Mouse (Mus musculus): ENCODE data around the gene Amhr2.

The Amhr2 gene

DNA sequence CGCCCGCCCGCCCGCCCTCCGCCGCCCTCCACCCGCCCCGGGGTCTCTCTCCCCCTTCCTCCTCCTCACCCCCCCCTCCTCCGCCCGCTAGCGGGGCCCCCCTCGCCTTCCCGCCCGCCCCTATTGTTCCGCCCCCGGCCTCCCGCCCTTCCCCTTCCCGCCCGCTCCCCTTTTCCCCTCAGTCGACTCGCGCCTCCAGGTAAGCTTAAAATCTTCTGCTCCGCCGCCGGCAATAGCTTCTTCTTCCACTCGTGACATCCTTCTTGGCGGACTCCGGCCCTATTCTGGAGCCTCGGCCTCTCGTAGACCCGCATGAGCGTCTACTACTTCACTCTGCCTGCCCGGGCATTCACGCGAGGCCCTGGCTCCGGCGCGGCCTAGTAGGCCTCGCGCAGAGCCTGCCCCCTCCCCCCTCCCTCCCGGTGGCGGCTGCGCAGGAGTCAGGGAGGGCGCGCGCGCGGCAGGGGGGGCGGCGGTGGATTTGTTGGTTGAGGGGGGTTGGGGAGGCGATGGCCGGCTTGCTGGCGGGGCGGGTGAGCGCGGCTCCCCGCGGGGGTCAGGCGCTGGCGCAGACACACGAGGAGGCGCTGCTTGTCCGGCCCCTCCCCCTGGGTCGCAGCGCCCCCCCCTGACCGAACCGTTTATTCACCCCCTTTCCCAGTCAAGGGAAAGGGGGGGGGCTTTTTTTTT, 25.6 kb downstream of the Amhr2 start:
- in situ Hi-C loops (cut with MboI; ENCODE audit: low sequenced_read_pairs) = no loop called here

DNA sequence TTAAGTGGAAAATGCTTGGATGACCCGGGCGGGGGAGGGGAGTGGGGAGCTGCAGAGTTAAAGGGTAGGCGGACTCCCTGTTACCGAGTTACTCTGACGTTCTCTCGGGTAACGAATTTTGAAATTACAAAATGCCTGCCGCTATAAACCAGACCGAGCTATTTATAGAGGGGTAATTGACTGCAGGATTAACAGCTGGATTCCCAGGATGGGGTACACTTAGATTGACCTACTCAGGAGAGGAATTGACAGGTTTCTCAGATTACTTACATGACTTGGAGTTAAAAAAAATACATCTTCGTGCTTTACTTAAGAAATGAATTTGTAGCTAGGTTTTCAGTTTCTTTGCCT, 26.1 kb downstream of the Amhr2 start:
- in situ Hi-C loops (cut with MboI; ENCODE audit: low sequenced_read_pairs) = no loop called here

DNA sequence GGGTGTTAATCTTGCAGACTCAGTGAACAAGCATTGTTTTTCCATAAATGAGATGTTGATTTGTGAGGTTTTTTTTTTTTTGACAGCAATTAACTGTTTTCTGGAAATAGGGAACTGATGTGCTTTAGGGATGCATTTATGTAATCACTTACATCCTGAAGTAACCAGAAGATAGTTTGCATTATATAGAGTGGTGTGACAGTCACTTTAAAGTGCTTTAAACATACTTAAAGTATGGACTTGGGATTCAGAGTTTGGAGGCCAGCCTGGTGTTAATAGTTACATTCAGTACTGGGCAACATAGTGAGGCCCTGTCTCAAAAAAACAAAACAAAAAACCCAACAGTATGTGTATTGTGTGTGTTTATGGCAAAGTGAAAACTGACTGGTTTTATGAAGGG, 26.6 kb downstream of the Amhr2 start:
- in situ Hi-C loops (cut with MboI; ENCODE audit: low sequenced_read_pairs) = no loop called here

DNA sequence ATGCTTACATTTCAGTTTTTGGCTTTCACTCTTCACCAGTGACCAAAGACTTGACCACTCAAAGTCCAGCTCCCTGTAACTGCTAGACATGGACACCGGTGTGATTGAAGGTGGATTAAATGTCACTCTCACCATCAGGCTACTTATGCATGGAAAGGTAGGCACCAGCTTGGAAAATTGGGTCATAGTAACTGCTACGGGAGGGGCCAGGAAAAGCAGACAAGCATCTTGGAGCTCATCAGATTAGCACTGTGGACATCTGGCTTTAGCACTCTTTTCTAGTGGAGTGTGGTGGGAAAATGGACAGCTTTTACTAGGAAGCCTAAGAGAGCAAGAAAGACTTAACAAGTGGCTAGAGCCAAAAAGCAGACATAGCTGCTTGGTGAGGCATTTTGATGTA, 28.1 kb downstream of the Amhr2 start:
- in situ Hi-C loops (cut with MboI; ENCODE audit: low sequenced_read_pairs) = no loop called here

DNA sequence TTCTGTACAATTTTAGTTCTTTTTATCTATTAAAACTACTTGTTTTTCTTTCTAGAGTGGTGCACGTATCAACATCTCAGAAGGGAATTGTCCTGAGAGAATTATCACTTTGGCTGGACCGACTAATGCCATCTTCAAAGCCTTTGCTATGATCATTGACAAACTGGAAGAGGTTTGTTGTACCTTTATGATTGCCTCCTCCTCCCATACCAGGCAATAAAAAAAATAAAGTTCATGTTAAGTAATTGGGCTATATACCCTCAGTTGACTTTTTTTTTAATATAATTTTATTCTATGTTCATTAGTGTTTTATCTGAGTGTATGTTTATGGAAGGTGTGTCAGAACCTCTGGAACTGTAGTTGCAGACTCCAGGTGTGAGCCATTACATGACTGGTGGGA, 29.4 kb downstream of the Amhr2 start:
- in situ Hi-C loops (cut with MboI; ENCODE audit: low sequenced_read_pairs) = no loop called here

DNA sequence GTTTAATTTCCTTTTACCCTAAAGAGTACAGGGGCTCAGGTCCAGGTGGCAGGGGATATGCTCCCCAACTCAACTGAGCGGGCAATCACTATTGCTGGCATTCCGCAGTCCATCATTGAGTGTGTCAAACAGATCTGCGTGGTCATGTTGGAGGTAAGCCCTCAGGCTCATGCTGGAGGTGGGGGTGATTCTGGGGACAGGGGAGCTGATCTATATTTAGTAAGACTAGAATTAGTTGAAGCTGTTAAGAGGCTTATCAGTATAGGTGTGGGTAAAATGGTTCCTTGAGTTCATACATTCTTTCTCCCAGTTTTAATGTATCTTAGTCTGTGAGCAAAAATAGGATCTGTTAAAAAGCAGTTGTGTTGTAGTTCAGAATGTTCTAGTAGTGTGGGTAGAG, 38.0 kb downstream of the Amhr2 start:
- in situ Hi-C loops (cut with MboI; ENCODE audit: low sequenced_read_pairs) = no loop called here

DNA sequence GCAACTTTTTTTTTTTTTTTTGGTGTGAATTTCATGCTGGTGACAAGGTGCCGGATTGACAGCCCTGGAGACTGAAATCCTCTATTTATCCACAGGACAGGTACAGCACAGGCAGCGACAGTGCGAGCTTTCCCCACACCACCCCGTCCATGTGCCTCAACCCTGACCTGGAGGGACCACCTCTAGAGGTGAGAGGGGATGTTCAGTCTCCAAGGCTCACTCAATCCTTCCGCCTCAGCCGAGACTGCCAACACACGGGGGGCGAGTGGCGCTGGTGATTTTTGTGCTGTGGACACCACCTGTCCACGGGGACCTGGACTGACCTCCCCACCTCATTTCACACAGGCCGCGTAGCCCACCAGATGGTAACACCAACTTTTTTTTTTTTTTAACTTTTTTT, 40.7 kb downstream of the Amhr2 start:
- in situ Hi-C loops (cut with MboI; ENCODE audit: low sequenced_read_pairs) = no loop called here

DNA sequence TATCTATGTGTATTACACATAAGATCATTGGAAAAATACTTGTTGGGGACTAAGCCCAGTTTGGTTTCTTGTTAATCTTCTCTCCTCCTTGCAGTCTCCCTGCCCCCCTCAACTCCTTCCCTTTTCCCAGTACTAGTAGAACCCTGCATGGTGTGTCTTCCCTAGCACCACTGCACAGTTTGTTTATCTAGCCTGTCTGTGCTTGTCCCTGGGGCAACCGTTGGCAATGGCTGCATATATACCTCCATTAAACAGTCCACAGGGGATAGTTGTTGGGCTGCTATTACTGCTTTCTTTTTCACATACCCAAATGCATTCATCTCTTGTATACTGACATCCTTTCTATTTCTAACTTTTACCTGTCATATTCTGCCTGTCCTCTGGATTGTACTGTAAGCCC, 42.5 kb downstream of the Amhr2 start:
- in situ Hi-C loops (cut with MboI; ENCODE audit: low sequenced_read_pairs) = no loop called here

DNA sequence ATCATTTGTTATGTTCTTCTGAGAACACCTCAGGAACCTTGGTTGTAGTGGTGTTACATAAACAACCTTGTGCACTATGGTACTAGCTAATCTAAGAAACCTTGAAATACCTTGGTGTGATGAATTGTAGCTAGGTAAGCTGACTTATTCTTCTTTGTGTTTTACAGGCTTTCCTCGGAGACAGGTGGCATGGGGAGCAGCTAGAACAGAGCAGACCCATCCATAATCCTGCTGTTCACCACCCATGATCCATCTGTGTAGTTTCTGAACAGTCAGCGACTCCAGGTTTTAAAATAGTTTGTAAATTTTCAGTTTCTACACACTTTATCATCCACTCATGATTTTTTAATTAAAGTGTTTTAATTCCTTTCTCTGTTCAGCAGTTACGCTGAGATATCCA, 53.2 kb downstream of the Amhr2 start:
- in situ Hi-C loops (cut with MboI; ENCODE audit: low sequenced_read_pairs) = no loop called here

DNA sequence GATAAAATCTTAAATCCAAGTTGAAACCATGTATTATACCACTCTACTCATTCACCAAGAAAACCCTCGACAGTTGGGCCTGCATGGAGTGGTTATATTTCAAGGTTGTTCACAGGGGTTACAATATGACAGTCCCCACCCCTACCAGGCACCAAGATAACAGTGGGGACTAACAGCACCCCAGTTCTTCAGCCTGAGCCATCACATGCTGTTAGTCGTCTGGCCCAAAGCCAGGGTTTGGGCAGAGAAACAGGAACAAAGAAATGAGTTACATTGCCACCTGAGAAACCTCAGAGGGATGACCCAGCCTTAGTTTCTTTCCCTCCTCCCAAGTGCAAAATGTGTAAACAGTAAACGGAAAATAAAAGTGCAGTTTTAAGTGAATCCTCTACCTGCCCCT, 54.2 kb downstream of the Amhr2 start:
- in situ Hi-C loops (cut with MboI; ENCODE audit: low sequenced_read_pairs) = no loop called here

DNA sequence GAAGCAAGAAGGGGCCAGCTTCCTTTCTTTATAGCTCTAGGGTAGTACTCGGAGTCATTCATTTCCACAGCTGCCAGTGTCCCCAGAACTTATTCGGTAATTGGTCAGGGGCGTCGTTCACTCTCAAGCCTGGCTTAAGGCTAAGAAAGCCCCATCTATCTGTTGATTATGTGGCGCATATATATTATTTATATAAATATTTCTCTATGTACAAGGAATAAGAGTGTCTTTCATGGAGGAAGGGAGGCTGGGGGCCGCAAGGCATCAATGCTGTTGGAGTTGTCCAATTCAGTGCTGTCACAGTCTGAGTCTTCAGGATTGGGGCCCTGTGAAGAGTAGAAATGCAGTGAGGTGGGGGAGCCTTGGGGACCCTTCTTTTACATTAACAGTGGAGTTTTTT, 54.7 kb downstream of the Amhr2 start:
- in situ Hi-C loops (cut with MboI; ENCODE audit: low sequenced_read_pairs) = no loop called here

DNA sequence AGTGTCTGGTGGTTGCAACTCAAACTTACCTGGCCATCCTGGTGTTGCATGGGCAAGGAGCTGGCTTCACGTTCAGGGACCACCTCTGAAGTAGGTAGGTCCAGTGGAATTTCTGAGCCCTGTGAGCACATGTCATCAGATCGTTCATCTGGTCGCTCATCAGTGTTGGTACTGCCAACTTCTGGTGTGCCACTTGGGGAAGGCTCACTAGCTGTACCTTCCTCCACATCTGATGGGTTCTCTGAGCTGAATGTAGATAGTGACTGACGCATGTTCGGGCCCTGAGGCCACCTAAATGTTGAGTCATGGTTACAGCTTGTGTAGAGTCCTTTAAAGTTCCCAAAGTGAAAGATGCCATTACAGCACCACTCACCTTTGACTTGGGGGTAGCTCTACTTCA, 55.3 kb downstream of the Amhr2 start:
- in situ Hi-C loops (cut with MboI; ENCODE audit: low sequenced_read_pairs) = no loop called here

DNA sequence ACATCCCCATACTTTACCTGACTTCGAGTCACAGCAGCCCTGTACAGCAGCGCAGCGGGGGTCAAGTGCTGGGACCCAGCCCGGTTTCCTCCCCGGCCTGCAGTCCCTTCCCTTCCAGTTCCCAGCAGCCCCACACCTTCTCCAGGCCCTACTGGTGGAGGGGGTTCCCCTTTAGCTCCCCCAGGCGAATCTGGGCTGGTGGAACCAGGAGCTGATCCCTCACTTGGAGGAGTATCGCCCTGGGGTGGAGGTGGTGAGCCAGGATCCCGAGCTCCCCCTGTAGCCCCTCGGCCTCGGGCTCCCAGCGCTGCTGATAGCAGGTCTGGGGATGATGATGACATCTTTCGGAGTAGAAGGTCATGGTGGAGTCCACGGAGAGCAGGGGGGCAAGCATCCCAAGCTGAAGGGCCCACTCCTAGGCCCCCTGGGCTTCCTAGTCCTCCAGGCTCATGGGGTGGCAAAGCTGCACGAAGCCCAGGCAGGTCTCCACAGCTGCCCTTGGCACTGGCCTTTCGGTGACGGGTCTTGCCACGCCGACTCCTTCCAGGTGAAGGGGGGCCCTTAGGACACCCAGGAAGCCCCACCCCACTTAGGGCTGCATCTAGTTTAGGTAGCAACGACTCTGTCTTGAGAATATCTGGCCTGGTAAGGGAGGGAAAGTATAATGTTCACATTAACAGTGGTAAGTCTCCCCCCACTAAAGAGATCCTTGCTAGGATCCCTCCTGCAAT, 56.1 kb downstream of the Amhr2 start:
- in situ Hi-C loops (cut with MboI; ENCODE audit: low sequenced_read_pairs) = no loop called here

DNA sequence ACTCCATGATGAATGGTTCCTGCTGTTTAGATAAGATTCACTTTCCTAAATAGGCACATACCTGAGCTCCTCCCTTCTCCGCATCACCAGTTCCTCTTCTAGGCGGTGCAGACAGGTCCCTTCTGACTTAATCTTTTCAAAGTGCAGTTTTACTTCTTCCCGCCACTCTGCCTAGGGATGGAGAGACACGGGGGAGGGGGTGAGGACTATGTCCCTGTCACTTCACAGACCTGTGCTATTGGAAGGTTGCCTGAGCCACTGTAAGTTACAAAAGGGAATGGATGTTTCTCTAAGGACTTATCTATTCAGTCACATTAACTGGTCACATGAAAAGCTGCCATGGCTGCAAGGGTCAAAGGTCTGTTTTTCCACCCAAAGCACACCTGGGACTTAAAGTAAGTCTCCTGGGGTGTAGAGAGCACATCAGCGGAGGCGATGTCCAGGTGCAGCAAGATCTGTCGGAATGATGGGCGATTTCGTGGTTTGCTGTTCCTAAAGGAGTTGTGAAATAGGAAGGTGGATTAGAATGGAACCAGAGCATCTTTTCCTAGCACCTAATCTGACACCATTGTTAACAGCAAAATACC, 57.2 kb downstream of the Amhr2 start:
- in situ Hi-C loops (cut with MboI; ENCODE audit: low sequenced_read_pairs) = no loop called here

DNA sequence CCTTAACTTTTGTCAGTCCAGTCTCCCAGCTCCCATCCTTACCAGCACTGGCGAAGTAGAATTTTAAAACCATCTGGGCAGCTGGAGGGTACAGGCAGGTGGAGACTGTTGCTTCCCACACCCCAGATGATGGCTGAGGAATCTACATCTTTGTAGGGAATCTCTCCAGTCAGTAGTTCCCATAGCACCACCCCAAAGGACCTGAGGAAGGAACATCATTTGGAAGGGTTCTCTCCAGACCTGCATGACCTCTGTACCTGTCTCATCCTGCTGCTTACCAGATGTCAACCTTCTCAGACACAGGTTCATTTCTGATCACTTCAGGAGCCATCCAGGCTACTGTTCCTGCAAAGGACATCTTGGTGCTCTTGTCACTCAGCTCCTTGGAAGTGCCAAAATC, 58.3 kb downstream of the Amhr2 start, which contains the start of gene Gm10337:
Gm10337 (plus strand) TSS at position 276 of the 400 bp plus-strand sequence.
- in situ Hi-C loops (cut with MboI; ENCODE audit: low sequenced_read_pairs) = no loop called here

All from CH12F3 (cell line).